Mouse (Mus musculus) stomach, postnatal 0 days (tissue): Measurements from ENCODE around the gene Rapgef6.

Experiments
- CTCF ChIP-seq: IDR thresholded peaks from 2 replicates; pipeline ENCODE4 v1.5.1; 2016; ENCODE audit warnings: antibody characterized with exemption, low read depth, mild to moderate bottlenecking, moderate library complexity
- EP300 ChIP-seq: optimal IDR thresholded peaks from 2 replicates; pipeline ENCODE3; 2016; ENCODE audit warnings: antibody characterized with exemption

GRCm38 (mm10) chr11:54733546-54733945 lies 210.9 kb downstream of the Rapgef6 start:
- TF ChIP-seq CTCF = no peak
- TF ChIP-seq EP300 = no peak
